Comparison of ENCODE assay signal across 32 mouse cellular contexts in genomic region chr9:43151779-43152178, GRCm38 (mm10). TPM values are rescaled to one million over a fixed set of nuclear protein-coding genes. Genes with fewer than 3 reads are reported as not detected.
DNase-seq lines count a peak whose midpoint lies in the region; ATAC-seq lines count a peak whose summit lies in the region.
"Had no signal": no experiment of that assay in that cellular context is flagged by ENCODE, and none has a peak within 500 bp of the region (broad histone marks: within the 10 kb centered on the region; RNA-seq: fewer than 3 reads in every experiment).

No protein-coding gene starts in this region.

- no peak for ATAC-seq in limb, embryonic 15.5 days (ENCODE audit: insufficient number of reproducible peaks, low FRiP score, low TSS enrichment, low read depth)
- peak; percentile 49; the same call in 1 of the 2 replicates for ATAC-seq in megakaryocyte, adult 5-6 weeks (ENCODE audit: poor library complexity, severe bottlenecking)
- no peak for ATAC-seq in intestine, embryonic 15.5 days
- ATAC-seq: CD4-positive, CD25-positive, alpha-beta regulatory T cell, adult 4 months; forebrain, embryonic 13.5 days; forebrain, embryonic 16.5 days; hindbrain, postnatal 0 days; inflammation-experienced regulatory T-cells, adult 6 months had no signal

- no peaks in the 10 kb centered on the region for H3K27me3 ChIP-seq in limb, embryonic 15.5 days
- peaks cover 15% of the 10 kb centered on the region; the same call in 1 of the 2 replicates for H3K27me3 ChIP-seq in limb, embryonic 10.5 days (ENCODE audit: low read depth, poor library complexity, severe bottlenecking)
- H3K27me3 ChIP-seq in intestine, embryonic 15.5 days (replicated peaks) = no peaks in the 10 kb centered on the region
- H3K27me3 ChIP-seq: embryonic facial prominence, embryonic 13.5 days; forebrain, embryonic 13.5 days had no signal

- WGBS in limb, embryonic 15.5 days = 39% methylated on average over 6 of the region's 6 CpGs
- WGBS in limb, embryonic 10.5 days = 75% methylated on average over 6 of the region's 6 CpGs
- 77% methylated on average over 6 of the region's 6 CpGs for WGBS in intestine, embryonic 15.5 days

- no peak overlapping the region for H3K4me3 ChIP-seq in limb, embryonic 15.5 days
- no peak overlapping the region for H3K4me3 ChIP-seq in limb, embryonic 10.5 days
- H3K4me3 ChIP-seq in intestine, embryonic 15.5 days (replicated peaks) = no peak overlapping the region
- H3K4me3 ChIP-seq: embryonic facial prominence, embryonic 10.5 days; embryonic facial prominence, embryonic 13.5 days; erythroblast, embryonic 14.5 days; forebrain, embryonic 10.5 days; forebrain, embryonic 13.5 days; heart, embryonic 12.5 days; heart, embryonic 15.5 days had no signal

- H3K4me1 ChIP-seq in limb, embryonic 15.5 days = peaks cover 9% of the 10 kb centered on the region; the same call in 1 of the 2 replicates
- no peaks in the 10 kb centered on the region for H3K4me1 ChIP-seq in limb, embryonic 10.5 days
- H3K4me1 ChIP-seq in intestine, embryonic 15.5 days (replicated peaks) = peaks cover 10% of the 10 kb centered on the region; the same call in 1 of the 2 replicates
- H3K4me1 ChIP-seq: embryonic facial prominence, embryonic 10.5 days had no signal

- H3K9me3 ChIP-seq in limb, embryonic 15.5 days = no peaks in the 10 kb centered on the region
- no peaks in the 10 kb centered on the region for H3K9me3 ChIP-seq in limb, embryonic 10.5 days (replicated peaks)
- H3K9me3 ChIP-seq in intestine, embryonic 15.5 days = no peaks in the 10 kb centered on the region
- H3K9me3 ChIP-seq: embryonic facial prominence, embryonic 10.5 days; embryonic facial prominence, embryonic 13.5 days; forebrain, embryonic 10.5 days; forebrain, embryonic 13.5 days; heart, embryonic 12.5 days; heart, embryonic 15.5 days had no signal

- H3K4me2 ChIP-seq in limb, embryonic 15.5 days = no peak overlapping the region
- no peak overlapping the region for H3K4me2 ChIP-seq in intestine, embryonic 15.5 days (replicated peaks)
- H3K4me2 ChIP-seq: embryonic facial prominence, embryonic 13.5 days; forebrain, embryonic 13.5 days; heart, embryonic 12.5 days; heart, embryonic 15.5 days; hindbrain, embryonic 14.5 days had no signal

- H3K36me3 ChIP-seq in limb, embryonic 15.5 days = no peaks in the 10 kb centered on the region
- no peaks in the 10 kb centered on the region for H3K36me3 ChIP-seq in limb, embryonic 10.5 days
- no peaks in the 10 kb centered on the region for H3K36me3 ChIP-seq in intestine, embryonic 15.5 days
- H3K36me3 ChIP-seq: embryonic facial prominence, embryonic 10.5 days; embryonic facial prominence, embryonic 13.5 days; forebrain, embryonic 10.5 days; heart, embryonic 12.5 days; heart, embryonic 15.5 days had no signal

- DNase-seq in limb, embryonic 10.5 days (ENCODE audit: low spot score) = no peak
- peak; percentile 38 for DNase-seq in lung, postnatal 25 days (ENCODE audit: low spot score)
- no peak for DNase-seq in lung, postnatal 4 days
- DNase-seq: adrenal gland, adult 2 months; adrenal gland, postnatal 14 days; cerebellum, adult 11 months; cerebellum, adult 2 months; cerebellum, adult 9-11 months; cerebellum, postnatal 25 days; embryo, embryonic 11 days; gastrocnemius, postnatal 14 days; heart, postnatal 10 days; heart, postnatal 4 days had no signal

- peak overlapping the region; percentile 48; the same call in 1 of the 2 replicates for H3K27ac ChIP-seq in limb, embryonic 15.5 days
- no peak overlapping the region for H3K27ac ChIP-seq in limb, embryonic 10.5 days
- no peak overlapping the region for H3K27ac ChIP-seq in intestine, embryonic 15.5 days
- H3K27ac ChIP-seq: embryonic facial prominence, embryonic 10.5 days; embryonic facial prominence, embryonic 13.5 days; forebrain, embryonic 10.5 days; forebrain, embryonic 13.5 days; heart, embryonic 15.5 days; hindbrain, embryonic 14.5 days; hindbrain, postnatal 0 days had no signal

- H3K9ac ChIP-seq in limb, embryonic 15.5 days = no peak overlapping the region
- no peak overlapping the region for H3K9ac ChIP-seq in intestine, embryonic 15.5 days
- H3K9ac ChIP-seq: embryonic facial prominence, embryonic 13.5 days; forebrain, embryonic 13.5 days; heart, embryonic 12.5 days; heart, embryonic 15.5 days; hindbrain, embryonic 14.5 days had no signal

RNA-seq across cellular contexts. Expression of gene Tmem136, which starts 35.4 kb away (rescaled TPM):
- polyA plus RNA-seq in limb, embryonic 15.5 days (2015; fragmentation: Nextera tagmentation; extraction: Ambion mirVana) = 5.0 and 5.3 TPM in 2 replicates
- polyA plus RNA-seq in limb, embryonic 10.5 days (2016; fragmentation: Nextera tagmentation; extraction: Ambion mirVana) = 8.9 and 9.9 TPM in 2 replicates
- not detected in 2 replicates for total RNA-seq in megakaryocyte, adult 5-6 weeks (2015)
- total RNA-seq in megakaryocyte, adult 5-6 weeks (2017) = not detected in 2 replicates
- polyA plus RNA-seq in intestine, embryonic 15.5 days (2015; fragmentation: Nextera tagmentation; extraction: Ambion mirVana) = 3.2 and 4.4 TPM in 2 replicates
- polyA plus RNA-seq: erythroblast, embryonic 14.5 days had no signal

RNA-seq across cellular contexts. Expression of gene Arhgef12, which starts 44.7 kb away (rescaled TPM):
- polyA plus RNA-seq in limb, embryonic 15.5 days (2015; fragmentation: Nextera tagmentation; extraction: Ambion mirVana) = 10.4 and 13.2 TPM in 2 replicates
- 9.0 and 9.3 TPM in 2 replicates for polyA plus RNA-seq in limb, embryonic 10.5 days (2016; fragmentation: Nextera tagmentation; extraction: Ambion mirVana)
- 0.78 and 1.9 TPM in 2 replicates for total RNA-seq in megakaryocyte, adult 5-6 weeks (2015)
- total RNA-seq in megakaryocyte, adult 5-6 weeks (2017) = 1.1 and 5.7 TPM in 2 replicates
- polyA plus RNA-seq in intestine, embryonic 15.5 days (2015; fragmentation: Nextera tagmentation; extraction: Ambion mirVana) = 8.1 and 8.3 TPM in 2 replicates

RNA-seq across cellular contexts. Expression of gene Pou2f3, which starts 58.4 kb away (rescaled TPM):
- 10.2 and 11.8 TPM in 2 replicates for polyA plus RNA-seq in limb, embryonic 15.5 days (2015; fragmentation: Nextera tagmentation; extraction: Ambion mirVana)
- polyA plus RNA-seq in limb, embryonic 10.5 days (2016; fragmentation: Nextera tagmentation; extraction: Ambion mirVana) = 0.08 TPM in 1 of 2 replicates, not detected in the other
- not detected in 2 replicates for total RNA-seq in megakaryocyte, adult 5-6 weeks (2015)
- not detected in 2 replicates for total RNA-seq in megakaryocyte, adult 5-6 weeks (2017)
- 0.52 and 0.70 TPM in 2 replicates for polyA plus RNA-seq in intestine, embryonic 15.5 days (2015; fragmentation: Nextera tagmentation; extraction: Ambion mirVana)
- total RNA-seq: adrenal gland, adult 2 months; adrenal gland, postnatal 14 days; common myeloid progenitor, adult 5-6 weeks; MEL had no signal
- polyA plus RNA-seq: adrenal gland, adult 2 months; C2C12; CD4-positive, CD25-positive, alpha-beta regulatory T cell, adult 4 months; embryonic facial prominence, embryonic 10.5 days; erythroblast, embryonic 14.5 days; forebrain, embryonic 10.5 days; forebrain, embryonic 13.5 days; forebrain, embryonic 16.5 days; heart, embryonic 12.5 days; hindbrain, embryonic 11.5 days; hindbrain, embryonic 14.5 days; inflammation-experienced regulatory T-cells, adult 6 months had no signal
